Mouse (Mus musculus) small intestine, adult 2 months (tissue): ENCODE measurements around the gene Rpl35a. TPM values are rescaled to one million over a fixed set of nuclear protein-coding genes. Genes with fewer than 3 reads are reported as not detected.

ENCODE experiments used
- H3K27ac ChIP-seq: fragments of 200-500 bp; 2 replicates; pipeline ENCODE4 v1.5.1; 2012; ENCODE audit warnings: low read depth, low read length, control low read depth, inconsistent platforms; ENCODE audit not compliant: insufficient read depth
- H3K27me3 ChIP-seq: fragments of 200-500 bp; 2 replicates; pipeline ENCODE4 v1.6.1; 2012; ENCODE audit warnings: mild to moderate bottlenecking, moderate library complexity, low read length, inconsistent platforms; ENCODE audit not compliant: control insufficient read depth, insufficient read depth
- H3K36me3 ChIP-seq: fragments of 200-500 bp; 2 replicates; pipeline ENCODE4 v1.6.1; 2012; ENCODE audit warnings: mild to moderate bottlenecking, low read length, control low read depth, inconsistent platforms; ENCODE audit not compliant: control insufficient read depth, insufficient read depth
- H3K4me1 ChIP-seq: fragments of 200-500 bp; 2 replicates; pipeline ENCODE4 v1.6.1; 2012; ENCODE audit warnings: low read length, inconsistent platforms, mixed read lengths; ENCODE audit not compliant: control insufficient read depth, insufficient read depth, insufficient read length
- H3K4me3 ChIP-seq: fragments of 200-500 bp; 2 replicates; pipeline ENCODE4 v1.5.1; 2012; ENCODE audit warnings: low read depth, mild to moderate bottlenecking, control low read depth, inconsistent platforms, low read length, moderate library complexity
- CTCF ChIP-seq: fragments of 200-500 bp; IDR thresholded peaks from 2 replicates; pipeline ENCODE4 v1.5.1; 2012; ENCODE audit warnings: low read depth, mild to moderate bottlenecking, control low read depth, inconsistent platforms, low read length, moderate library complexity, mixed read lengths; ENCODE audit not compliant: insufficient replicate concordance, insufficient read length; ENCODE audit errors: extremely low read depth
- POLR2A ChIP-seq: fragments of 200-500 bp; IDR thresholded peaks from 2 replicates; pipeline ENCODE4 v1.6.1; 2012; ENCODE audit warnings: low read depth, mild to moderate bottlenecking, control low read depth, inconsistent platforms, low read length, moderate library complexity
- WGBS: fragments of 180-500 bp; shearing (Covaris S2); methylation state at CpG from one replicate; pipeline ENCODE4 v1.1.7; 2018; 5-methylcytosine and 5-hydroxymethylcytosine counted together
- polyA plus RNA-seq: library from polyadenylated mRNA; depleted of rRNA; stranded (reverse); fragments of >200 nt; gene quantifications from 2 replicates; pipeline ENCODE4 v1.2.3, GENCODE M21; 2012; rRNA removed

Rpl35a gene
- polyA plus RNA-seq, 1 experiment: 67.4 TPM

- 74% methylated on average over 5 of the region's 5 CpGs for whole genome bisulfite sequencing
- TF ChIP-seq CTCF (no peak), POLR2A (no peak)
- H3K27me3 ChIP-seq: no peaks in the 10 kb centered on the region
- peaks cover 7% of the 10 kb centered on the region; the same call in 1 of the 2 replicates for H3K36me3 ChIP-seq
- no peak overlapping the region for H3K27ac ChIP-seq
- H3K4me1 ChIP-seq: peaks cover 2% of the 10 kb centered on the region; the same call in 1 of the 2 replicates
- no peak overlapping the region for H3K4me3 ChIP-seq
Measured at GRCm38 (mm10) chr16:33074967-33075366, 18.7 kb downstream of the Rpl35a start.

DNA sequence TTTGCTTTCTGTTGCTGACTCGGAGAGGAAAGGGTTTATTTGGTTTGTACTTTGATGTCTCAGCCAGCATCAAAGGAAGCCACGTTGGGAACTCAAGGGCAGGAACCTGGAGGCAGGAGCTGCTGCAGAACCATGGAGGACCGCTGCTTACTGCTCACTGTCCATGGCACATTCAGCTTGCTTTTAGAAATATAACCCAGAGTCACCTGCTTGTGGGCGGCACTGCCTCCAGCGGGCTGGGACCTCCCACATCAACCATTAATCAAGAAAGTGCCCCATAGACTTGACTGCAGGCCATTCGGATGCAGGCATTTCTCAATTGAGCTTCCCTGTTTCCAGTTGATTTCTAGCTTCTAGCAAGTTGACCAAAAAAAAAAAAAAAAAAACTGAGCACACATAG lies 19.8 kb downstream of the Rpl35a start:
- peaks cover 2% of the 10 kb centered on the region; the same call in 1 of the 2 replicates for H3K4me1 ChIP-seq
- TF ChIP-seq POLR2A (no peak), CTCF (no peak)
- no peak overlapping the region for H3K27ac ChIP-seq
- H3K4me3 ChIP-seq: no peak overlapping the region
- H3K36me3 ChIP-seq: peaks cover 2% of the 10 kb centered on the region; the same call in 1 of the 2 replicates
- 47% methylated on average over 6 of the region's 6 CpGs for WGBS
- no peaks in the 10 kb centered on the region for H3K27me3 ChIP-seq

DNA sequence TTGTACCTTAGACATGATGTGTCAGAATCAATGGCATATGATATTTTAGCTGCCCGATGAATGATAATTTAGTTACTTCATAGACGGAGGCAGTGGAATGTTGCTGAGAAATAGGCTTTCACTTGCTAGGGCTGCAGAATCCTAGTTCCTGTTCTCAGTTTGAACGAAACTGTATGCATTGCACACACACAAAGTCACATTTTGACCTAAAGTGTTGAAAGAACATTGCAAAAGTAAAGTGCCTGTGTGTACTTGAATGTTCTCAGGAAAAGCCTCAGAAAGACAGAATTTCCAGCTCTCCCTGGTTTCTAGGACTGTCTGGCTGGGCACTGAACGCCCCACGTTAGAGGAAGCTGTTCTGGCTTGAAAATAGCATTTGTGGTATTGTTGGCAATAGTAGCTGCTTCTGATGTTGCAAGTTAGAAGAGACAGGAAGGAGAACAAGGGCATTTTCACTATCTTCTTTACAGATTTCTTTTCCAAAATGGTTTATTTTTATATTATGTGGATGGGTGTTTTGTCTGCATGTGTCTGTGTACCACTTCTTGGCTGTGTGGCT lies 20.9 kb downstream of the Rpl35a start:
- H3K4me1 ChIP-seq: peaks cover 2% of the 10 kb centered on the region; the same call in 1 of the 2 replicates
- H3K27ac ChIP-seq: no peak overlapping the region
- no peaks in the 10 kb centered on the region for H3K27me3 ChIP-seq
- TF ChIP-seq POLR2A (no peak), CTCF (no peak)
- H3K36me3 ChIP-seq: peaks cover 2% of the 10 kb centered on the region; the same call in 1 of the 2 replicates
- H3K4me3 ChIP-seq: no peak overlapping the region
- WGBS: 86% methylated on average over 5 of the region's 5 CpGs

- Histone ChIP-seq H3K4me1 (peaks cover 2% of the 10 kb centered on the region; the same call in 1 of the 2 replicates), H3K27ac (no peak overlapping the region), H3K4me3 (no peak overlapping the region), H3K36me3 (peaks cover 8% of the 10 kb centered on the region), H3K27me3 (no peaks in the 10 kb centered on the region)
- TF ChIP-seq CTCF (no peak), POLR2A (no peak)
- 80% methylated on average over 7 of the region's 7 CpGs for WGBS
Measured at GRCm38 (mm10) chr16:33080063-33080462, 23.8 kb downstream of the Rpl35a start.

DNA sequence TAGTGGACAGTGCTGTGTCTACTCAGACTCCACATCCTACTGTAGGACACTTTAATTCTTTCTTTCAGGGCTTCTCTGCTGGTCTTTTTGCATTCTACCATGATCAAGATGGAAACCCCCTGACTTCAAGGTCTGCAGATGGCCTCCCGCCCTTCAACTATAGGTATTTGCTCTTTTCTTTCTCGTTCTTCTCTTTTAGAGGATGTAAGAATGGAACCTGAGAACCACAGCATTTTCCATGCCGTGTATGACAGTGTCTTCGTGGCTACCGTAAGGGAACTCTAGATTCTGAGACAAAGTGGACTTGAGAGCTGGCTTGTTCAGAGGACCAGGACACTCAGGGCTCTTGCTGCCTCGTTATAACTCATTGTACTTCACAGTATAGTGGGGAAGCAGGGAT lies 26.7 kb downstream of the Rpl35a start:
- WGBS: 91% methylated on average over 6 of the region's 6 CpGs
- H3K4me3 ChIP-seq: no peak overlapping the region
- TF ChIP-seq POLR2A (no peak), CTCF (no peak)
- no peak overlapping the region for H3K27ac ChIP-seq
- peaks cover 9% of the 10 kb centered on the region for H3K36me3 ChIP-seq
- H3K27me3 ChIP-seq: no peaks in the 10 kb centered on the region
- no peaks in the 10 kb centered on the region for H3K4me1 ChIP-seq

DNA sequence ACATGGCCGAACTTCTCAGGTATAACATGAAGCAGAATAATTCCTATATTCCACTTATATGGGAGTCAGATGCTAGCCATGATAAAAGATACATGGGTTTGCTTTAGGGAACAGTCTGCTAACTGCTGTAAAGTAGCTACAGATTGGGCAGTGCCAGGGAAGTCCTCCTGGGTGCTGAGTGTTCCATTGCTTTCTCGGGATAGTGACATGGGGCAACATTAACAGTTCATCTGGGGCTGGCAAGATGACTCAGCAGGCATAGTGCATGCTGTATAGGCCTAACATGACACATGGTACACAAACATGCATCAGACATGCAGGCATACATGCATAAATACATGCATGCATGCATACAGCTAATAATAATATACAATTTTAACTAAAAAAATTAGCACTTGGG lies 27.7 kb downstream of the Rpl35a start:
- H3K27me3 ChIP-seq: no peaks in the 10 kb centered on the region
- WGBS: 88% methylated on average over 2 of the region's 2 CpGs
- H3K36me3 ChIP-seq: peaks cover 12% of the 10 kb centered on the region
- TF ChIP-seq POLR2A: no peak
- TF ChIP-seq CTCF: no peak
- no peak overlapping the region for H3K4me3 ChIP-seq
- no peaks in the 10 kb centered on the region for H3K4me1 ChIP-seq
- H3K27ac ChIP-seq: no peak overlapping the region

DNA sequence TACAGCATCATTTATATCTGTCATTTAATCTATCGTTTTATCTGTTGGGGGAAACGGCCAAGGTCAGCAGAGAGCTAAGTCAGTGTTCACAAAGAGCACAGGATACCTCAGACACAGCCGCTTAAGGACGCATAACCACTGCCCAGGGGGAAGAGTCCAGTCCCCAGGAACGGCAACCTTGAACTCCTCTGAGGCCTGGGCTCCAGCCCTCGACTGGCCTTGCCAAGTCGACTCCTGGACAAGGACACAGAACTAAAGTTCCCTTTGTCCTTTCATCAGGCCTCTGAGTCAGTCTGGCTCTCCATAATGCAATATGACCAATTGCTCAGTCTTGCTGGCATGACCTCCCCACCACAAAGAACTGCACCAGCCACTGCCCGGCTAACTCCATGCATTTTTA lies 29.4 kb downstream of the Rpl35a start:
- TF ChIP-seq POLR2A (no peak), CTCF (no peak)
- no peak overlapping the region for H3K4me3 ChIP-seq
- WGBS: 75% methylated on average over 8 of the region's 8 CpGs
- H3K27ac ChIP-seq: no peak overlapping the region
- peaks cover 19% of the 10 kb centered on the region for H3K36me3 ChIP-seq
- no peaks in the 10 kb centered on the region for H3K27me3 ChIP-seq
- H3K4me1 ChIP-seq: no peaks in the 10 kb centered on the region

Other genes with a start within 250 kb of the Rpl35a start
- gene Smbd1, start 246.0 kb upstream of the Rpl35a start, polyA plus RNA-seq: 1.5 and 2.1 TPM in 2 replicates
- 0.66 and 0.93 TPM in 2 replicates for gene Fyttd1, start 179.0 kb upstream of the Rpl35a start, polyA plus RNA-seq
- gene Rubcn, start 178.7 kb upstream of the Rpl35a start, polyA plus RNA-seq: 15.1 and 28.5 TPM in 2 replicates
- gene Lrch3, start 142.4 kb upstream of the Rpl35a start, polyA plus RNA-seq: 5.9 and 12.7 TPM in 2 replicates
- 0.14 and 0.18 TPM in 2 replicates for gene Iqcg, start 235 bp upstream of the Rpl35a start, polyA plus RNA-seq
- 1.1 and 1.7 TPM in 2 replicates for gene Lmln, start 6.1 kb downstream of the Rpl35a start, polyA plus RNA-seq
- 3.3 and 8.3 TPM in 2 replicates for gene Osbpl11, start 128.6 kb downstream of the Rpl35a start, polyA plus RNA-seq
- 5.0 and 10.3 TPM in 2 replicates for gene Snx4, start 195.0 kb downstream of the Rpl35a start, polyA plus RNA-seq